Mouse (Mus musculus) ovary, postnatal 10 days (tissue): ENCODE data around the gene Stx2.

Experiments used
- DNase-seq: peaks from one replicate; pipeline ENCODE4 v3.0.0; 2022; ENCODE audit warnings: low spot score

The Stx2 gene

DNA sequence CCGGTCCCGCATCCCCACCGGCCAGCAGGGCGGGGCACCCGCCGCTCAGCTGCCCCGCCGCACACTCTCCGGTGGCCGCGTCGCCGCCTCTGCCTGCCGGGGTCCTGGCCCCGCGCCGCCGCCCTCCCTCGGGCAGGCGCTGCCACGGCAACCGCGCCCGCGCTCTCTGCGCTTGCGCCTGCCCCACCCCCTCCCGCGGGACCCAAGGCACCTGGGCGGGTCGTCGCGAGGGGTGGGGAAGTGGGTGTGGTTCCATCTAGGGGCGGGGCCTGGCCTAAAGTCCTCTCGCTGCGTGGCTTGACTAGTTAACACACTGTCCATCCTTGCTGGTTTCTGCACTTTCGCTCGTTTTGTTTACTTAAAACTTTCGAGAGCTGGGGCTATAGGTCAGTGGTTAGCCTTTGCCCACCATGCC lies at the start of gene Stx2:
Gene Stx2, minus strand, starts transcription at position 163 of the 415 bp plus-strand sequence.
- peak; percentile 79 for DNase-seq

DNA sequence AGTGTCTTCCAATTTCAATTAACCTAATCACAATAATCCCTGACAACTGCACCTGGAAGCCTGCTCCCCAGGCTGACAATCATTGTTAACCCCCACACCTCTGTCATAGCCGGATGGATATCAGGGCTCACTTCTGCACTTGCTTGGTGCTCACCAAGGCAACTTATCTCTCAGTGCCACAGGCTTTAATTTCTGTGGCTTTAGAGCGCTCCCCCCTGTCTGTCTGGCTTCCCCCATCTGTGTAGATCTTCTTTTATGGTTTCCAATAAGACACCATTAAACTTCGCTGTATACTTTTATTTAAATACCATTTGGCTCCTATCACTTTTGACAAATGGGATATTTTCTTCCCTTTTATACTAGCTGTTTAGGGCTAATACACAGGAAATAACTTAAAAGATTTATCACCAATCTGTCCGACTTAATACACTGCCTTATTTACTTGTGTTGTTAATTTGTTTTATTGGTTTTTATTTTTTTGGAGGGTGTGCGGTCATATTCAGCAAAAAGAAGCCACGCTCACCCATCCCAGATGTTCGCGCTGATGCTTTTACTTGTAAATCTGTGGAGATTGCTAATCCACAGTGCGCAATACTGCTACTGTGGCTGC lies 46.4 kb upstream of the Stx2 start:
- no peak for DNase-seq

GRCm38 (mm10) chr5:129052636-129053355 lies 44.4 kb upstream of the Stx2 start:
- DNase-seq, result no peak

GRCm38 (mm10) chr5:129051910-129052309 lies 43.5 kb upstream of the Stx2 start:
- no peak for DNase-seq

GRCm38 (mm10) chr5:129049372-129049771 lies 41.0 kb upstream of the Stx2 start:
- no peak for DNase-seq

DNA sequence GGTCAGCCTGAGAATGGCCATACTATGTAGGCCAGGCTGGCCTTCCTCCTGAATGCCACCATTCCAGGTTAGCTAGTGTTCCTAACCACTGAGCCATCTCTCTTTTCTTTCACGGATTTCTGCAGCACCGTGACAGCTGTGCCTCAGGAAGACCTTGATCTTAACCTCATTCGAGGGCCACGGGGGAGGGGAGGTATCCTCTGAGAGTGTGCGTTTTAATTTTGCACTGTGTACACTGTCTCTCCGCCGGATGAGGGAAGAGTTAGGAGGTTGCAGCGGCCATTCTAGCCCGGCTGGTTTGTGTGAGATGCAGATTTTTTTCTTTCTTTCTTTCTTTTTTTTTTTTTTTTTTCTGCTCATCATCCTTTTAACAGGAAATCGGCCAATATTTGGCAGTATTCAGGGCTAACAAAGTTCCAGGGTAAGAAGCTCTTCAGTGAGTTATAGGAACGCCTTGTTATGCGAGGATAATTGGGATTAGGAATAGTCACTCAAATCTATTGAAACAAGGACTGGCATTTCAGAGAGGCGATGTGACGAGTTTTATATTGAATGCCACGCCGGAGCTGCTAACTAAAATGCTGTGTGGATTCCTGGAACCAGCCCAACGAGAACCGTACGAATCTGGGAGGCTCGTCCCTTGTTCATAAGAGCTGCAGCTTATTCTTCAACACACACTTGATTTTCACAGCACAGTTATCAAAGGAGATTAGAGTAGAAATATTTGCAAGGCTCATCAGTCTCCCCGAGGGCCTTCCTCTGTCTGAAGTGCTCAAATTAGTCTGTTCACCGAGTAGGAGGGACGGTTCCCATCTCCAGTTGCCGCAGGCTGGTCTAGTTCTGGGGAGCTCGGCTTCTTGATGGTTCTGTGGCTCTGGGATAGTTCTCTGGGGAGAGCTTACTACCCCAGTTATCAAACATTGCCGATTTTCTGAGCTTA lies 37.5 kb upstream of the Stx2 start:
- no peak for DNase-seq

DNA sequence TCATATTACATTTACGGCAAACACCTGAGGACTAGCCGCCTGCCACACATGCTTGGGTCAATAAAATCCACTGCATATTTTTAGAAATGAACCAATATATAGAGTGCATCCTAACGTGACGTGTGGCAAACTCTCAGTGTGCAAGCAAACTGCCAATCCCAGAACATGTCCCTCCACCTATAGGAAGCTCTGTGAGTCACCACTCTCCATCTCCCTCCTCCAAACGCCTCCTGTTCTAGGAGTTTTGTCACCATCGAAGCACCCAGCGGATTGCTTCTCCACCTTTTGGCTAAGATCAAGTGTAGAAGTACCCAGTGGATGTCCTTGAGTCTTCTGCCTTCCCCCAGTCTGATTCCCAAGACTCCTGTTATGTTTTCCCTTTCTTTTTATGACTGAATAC lies 29.4 kb upstream of the Stx2 start:
- no peak for DNase-seq

GRCm38 (mm10) chr5:129036678-129037077 lies 28.3 kb upstream of the Stx2 start:
- DNase-seq, result no peak

DNA sequence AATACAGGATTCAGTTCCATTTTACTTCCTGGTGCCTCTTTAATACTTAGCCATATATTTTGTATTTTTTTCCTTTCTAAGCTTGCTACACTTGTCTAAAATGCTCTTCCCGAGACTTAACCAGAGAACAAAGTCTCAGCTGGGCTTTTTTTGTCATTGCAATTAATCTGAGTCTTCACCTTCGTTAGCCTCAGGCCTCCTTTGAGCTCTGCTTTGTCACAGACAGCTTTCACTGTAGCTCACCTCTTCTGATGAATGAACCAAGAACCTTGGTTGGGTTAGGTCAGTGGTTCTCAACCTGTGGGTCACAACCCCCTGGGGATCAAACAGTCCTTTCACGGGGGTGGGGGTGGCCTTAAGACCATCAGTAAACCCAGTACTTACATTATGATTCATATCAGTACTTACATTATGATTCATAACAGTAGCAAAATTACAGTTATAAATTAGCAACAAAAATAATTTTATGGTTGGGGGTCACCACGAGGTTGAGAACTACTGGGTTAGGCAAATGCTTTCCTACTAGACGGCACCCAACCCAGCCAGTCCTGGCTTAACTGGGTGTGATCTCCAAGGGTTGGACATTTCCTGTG lies 20.9 kb upstream of the Stx2 start:
- no peak for DNase-seq

DNA sequence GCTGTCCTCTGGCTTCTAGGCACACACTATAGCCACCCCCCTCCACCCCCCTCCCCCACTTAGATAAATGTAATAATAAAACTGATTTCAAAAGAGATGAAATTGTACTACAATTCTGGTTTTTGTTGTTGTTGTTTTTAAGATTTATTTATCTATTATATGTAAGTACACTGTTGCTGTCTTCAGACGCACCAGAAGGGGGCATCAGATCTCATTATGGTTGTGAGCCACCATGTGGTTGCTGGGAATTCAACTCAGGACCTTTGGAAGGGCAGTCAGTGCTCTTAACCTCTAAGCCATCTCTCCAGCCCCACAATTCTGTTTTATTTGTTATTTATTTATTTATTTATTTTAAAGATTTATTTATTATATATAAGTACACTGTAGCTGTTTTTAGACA lies 18.3 kb upstream of the Stx2 start:
- DNase-seq, result no peak

DNA sequence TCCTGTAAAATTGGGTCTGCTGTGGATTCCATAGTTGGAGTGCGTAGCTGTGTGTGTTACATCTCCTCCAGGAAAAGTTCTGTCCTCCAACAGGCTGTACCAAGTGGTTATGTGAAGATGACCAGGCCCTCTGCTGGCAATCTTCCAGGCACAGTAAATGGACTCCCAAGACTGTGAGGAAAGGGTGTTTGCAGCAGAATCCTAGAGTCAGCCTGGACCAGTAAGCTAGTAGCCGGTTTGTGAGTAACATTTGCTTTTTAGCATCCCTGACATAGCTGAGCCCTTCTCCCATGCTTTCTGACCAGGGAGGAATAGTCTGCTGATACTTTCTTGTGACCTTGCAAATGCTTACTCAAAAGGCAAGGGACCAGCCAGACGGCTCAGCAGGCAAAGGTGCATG lies 17.8 kb upstream of the Stx2 start:
- no peak for DNase-seq

- DNase-seq, result no peak
Observed at GRCm38 (mm10) chr5:129025725-129026124, 17.4 kb upstream of the Stx2 start.

DNA sequence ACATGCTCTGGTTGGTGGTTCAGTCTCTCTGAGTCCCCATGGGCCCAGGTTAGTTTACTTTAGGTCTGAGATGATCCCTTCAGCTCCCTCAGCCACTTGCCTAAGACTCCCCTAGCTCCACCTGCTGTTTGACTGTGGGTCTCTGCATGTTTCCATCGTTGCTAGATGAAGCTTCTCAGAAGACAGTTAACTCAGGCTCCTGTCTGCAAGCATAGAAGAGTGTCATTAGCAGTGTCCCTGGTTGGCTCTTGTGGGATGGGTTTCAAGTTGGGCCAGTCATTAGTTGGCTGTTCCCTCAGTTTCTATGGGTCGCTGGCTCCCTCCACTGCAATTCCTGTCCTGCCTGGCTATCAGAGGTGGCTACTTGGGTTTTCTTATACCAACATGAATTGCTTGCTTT lies 16.7 kb upstream of the Stx2 start:
- no peak for DNase-seq

GRCm38 (mm10) chr5:129020731-129021130 lies 12.4 kb upstream of the Stx2 start:
- DNase-seq, result no peak

GRCm38 (mm10) chr5:129020300-129020668 lies 11.9 kb upstream of the Stx2 start:
- DNase-seq, result no peak

DNA sequence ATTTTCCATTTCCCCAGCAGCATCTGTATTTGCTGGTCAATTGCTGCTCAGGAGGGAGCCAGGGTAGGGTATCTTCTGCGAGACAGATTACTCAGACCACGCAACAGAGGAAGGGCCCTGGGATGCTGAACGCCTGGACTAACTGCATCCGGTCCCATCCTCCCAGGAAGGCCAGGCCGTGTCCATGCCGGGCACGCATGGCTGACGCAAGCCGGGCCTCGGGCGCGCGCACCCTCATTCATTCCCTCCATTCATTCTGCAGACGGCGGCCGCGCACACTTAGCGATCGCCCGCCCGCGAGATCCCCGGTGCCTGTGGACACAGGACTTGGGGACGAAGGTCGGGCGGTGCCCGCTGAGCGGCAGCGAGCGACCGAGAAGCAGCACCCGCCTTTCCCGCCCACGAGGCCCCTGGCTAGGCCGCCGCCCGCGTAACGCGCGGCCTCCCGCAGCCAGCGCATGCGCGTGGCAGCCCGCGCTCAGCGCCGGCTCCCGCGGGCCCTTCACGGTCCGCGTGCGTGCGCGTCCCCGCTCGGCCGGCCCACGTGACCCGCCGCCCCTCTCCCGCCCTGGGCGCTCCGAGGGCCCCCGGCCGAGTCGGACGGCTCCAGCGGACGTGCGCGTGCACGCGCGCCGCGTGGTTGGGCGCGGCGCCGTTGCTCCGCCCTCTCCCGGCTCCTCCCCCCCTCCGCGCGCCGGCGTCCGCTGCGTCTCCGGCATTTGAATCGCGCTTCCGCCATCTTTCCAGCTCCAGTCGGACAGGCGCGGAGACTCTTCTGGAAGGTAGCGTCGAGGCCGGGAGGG lies 11.3 kb upstream of the Stx2 start, which contains the start of gene Ran:
Gene Ran, plus strand, starts transcription at position 573 of the 803 bp plus-strand sequence.
- DNase-seq, result peak; percentile 81

DNA sequence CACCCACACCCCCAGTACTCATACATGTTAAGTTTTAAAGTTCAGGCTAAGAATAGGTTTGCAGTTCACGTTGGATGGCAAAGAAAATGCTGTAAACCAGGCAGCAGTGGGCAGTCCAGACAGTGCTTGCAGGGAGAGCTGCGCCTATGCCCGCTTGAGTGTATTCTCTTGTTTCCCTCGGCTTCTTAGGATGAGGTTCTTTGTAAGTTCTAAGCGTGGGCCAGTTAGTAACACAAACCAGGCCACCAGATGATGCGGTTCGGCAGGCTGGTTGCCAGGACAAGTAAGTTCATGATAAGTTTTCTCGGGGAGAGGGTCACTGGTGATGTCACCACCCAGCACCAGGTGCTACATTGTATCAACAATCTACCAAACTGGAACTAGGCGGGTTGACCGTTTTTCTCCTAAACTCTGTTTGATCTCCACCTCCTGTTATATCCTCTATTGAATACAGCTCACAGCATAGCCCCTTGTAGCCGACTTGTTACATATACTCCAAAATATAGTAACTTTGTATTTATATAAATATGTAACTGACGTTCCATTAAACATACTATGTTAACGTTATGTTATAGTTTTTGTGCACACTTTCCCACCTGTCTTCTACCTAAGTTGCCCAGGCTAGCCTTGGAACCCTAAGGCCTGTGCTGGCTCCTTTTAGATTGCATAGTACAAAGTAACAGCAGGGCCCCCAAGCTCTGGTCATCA lies 10.6 kb upstream of the Stx2 start:
- no peak for DNase-seq

- no peak for DNase-seq
Observed at GRCm38 (mm10) chr5:129016370-129016769, 8.0 kb upstream of the Stx2 start.

DNA sequence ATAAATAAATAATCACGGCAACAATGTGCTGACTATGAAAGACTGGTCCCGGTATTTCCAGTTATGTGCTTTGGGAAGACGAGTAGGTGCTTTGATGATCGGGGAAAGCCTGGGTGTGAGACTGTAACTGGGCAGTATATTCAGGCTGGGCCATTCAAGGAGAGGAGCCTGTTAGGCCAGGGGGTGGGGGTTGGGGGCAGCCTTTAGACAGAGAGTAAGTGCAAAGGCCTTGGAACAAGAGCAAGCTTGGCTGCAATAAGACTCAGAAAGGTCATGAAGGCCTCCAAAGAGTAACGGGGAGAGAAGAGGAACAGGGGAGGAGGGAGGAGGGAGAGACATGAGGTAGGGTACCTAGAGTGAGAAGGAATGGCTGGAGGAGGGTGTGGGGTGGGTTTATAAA lies 7.2 kb upstream of the Stx2 start:
- no peak for DNase-seq

DNA sequence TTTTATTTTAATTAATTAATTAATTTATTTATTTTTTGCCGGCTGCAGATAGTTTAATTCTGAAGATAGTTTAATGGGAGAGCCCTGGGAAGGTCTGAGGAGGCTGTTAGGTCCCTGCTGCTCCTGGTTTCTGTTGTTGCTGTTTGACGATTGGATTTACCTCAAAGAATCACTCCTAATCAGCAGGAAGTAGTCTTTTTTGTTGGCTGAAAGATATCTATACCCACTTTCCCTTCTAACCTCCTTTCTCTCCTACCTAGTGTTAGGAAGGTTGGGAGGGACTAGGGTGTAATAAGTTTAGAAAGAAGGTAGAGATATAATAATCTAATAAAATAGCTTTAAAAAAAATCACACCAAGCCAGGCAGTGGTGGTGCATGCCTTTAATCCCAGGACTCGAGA lies 6.6 kb upstream of the Stx2 start:
- no peak for DNase-seq

- DNase-seq, result no peak
Observed at GRCm38 (mm10) chr5:129010937-129011336, 2.6 kb upstream of the Stx2 start.
